Mouse (Mus musculus): Measurements from ENCODE around the gene L2hgdh.

L2hgdh gene

GRCm38 (mm10) chr12:69729246-69729645 lies 4.6 kb upstream of the L2hgdh start:
- no peak for DNase-seq

- no peak for DNase-seq
These were observed 509 bp downstream of the L2hgdh start for GRCm38 (mm10) chr12:69724018-69724710.

GRCm38 (mm10) chr12:69723376-69723775 lies 1.3 kb downstream of the L2hgdh start:
- no peak for DNase-seq

- no peak for DNase-seq
These were observed 1.8 kb downstream of the L2hgdh start for GRCm38 (mm10) chr12:69722857-69723256.

- DNase-seq = no peak
These were observed 11.0 kb downstream of the L2hgdh start for GRCm38 (mm10) chr12:69713628-69714027.

- no peak for DNase-seq
These were observed 19.7 kb downstream of the L2hgdh start for GRCm38 (mm10) chr12:69704799-69705458.

GRCm38 (mm10) chr12:69698352-69698751 lies 26.3 kb downstream of the L2hgdh start:
- DNase-seq = no peak

- no peak for DNase-seq
These were observed 27.9 kb downstream of the L2hgdh start for GRCm38 (mm10) chr12:69696746-69697145.

- no peak for DNase-seq
These were observed 31.2 kb downstream of the L2hgdh start for GRCm38 (mm10) chr12:69693471-69693870.

- DNase-seq = no peak
These were observed 34.0 kb downstream of the L2hgdh start for GRCm38 (mm10) chr12:69690714-69691113.

- DNase-seq = no peak
These were observed 35.6 kb downstream of the L2hgdh start for GRCm38 (mm10) chr12:69689094-69689493.

GRCm38 (mm10) chr12:69688368-69688767 lies 36.3 kb downstream of the L2hgdh start:
- no peak for DNase-seq

- DNase-seq = peak; percentile 73
These were observed 41.1 kb downstream of the L2hgdh start for GRCm38 (mm10) chr12:69683537-69683936.

- DNase-seq = no peak
These were observed 41.8 kb downstream of the L2hgdh start for GRCm38 (mm10) chr12:69682788-69683419.

GRCm38 (mm10) chr12:69682065-69682787 lies 42.4 kb downstream of the L2hgdh start:
- peak; percentile 68 for DNase-seq

- DNase-seq = peak; percentile 40
These were observed 43.1 kb downstream of the L2hgdh start, which contains the start of gene Sos2 for GRCm38 (mm10) chr12:69681566-69682061. TSS of gene Sos2 (minus strand) at chr12:69681852.

GRCm38 (mm10) chr12:69680635-69681565 lies 43.8 kb downstream of the L2hgdh start:
- peak; percentile 11 for DNase-seq

- no peak for DNase-seq
These were observed 48.5 kb downstream of the L2hgdh start for GRCm38 (mm10) chr12:69676157-69676556.

GRCm38 (mm10) chr12:69674576-69675537 lies 49.8 kb downstream of the L2hgdh start:
- DNase-seq = no peak

- no peak for DNase-seq
These were observed 50.5 kb downstream of the L2hgdh start for GRCm38 (mm10) chr12:69674176-69674575.

GRCm38 (mm10) chr12:69666721-69667120 lies 58.0 kb downstream of the L2hgdh start:
- DNase-seq = no peak

All from layer of hippocampus, adult 9-11 months (tissue).